Mouse (Mus musculus): ENCODE measurements at regions not wholly inside any gene's neighbourhood (a gene's known extent, or its start where the extent isn't known, plus 50 kb on each side); places are given as distances from the start of the nearest gene placed in this dataset.

DNA sequence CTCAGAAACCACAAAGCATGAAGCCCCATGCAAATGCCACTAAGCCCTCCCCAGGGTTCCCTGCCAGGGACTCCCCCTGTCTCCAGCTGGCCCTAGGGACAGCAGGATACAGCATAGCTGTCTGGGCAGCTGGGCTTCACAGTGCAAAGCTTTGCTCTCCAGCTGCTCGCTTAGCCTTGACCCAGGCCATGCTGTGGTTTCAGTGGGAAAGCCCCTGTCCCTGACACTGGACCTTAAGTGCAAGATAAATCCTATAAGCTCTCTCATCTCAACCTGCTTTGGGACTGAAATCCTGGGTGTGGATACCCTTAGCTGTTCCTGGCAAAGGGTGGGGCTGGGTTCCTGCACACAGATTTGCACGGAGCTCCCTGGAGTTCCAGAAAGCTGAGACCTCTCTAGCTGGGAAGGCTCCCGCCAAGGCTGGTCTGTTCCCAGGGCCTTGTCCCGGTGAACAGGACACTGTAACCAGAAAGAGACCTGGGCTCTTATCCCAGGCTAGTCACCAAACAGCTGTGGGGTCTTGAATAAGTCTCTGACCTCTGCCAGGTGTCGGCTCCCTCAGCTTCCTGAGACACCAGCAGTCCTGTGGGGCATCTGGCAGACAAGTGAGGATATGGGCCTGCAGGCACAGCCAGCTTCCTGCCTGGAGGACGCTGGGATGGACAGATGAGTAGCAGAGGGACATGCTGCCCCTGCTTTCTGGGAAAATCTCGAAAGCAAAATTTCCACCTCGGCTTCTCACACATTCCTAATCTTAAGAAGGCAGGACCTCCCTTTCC, 299.7 kb downstream of the Tns1 start:
- Histone ChIP-seq H3K4me1 (ENCODE audit: control insufficient read depth, insufficient read depth, insufficient read length, low read length) (no peaks in the 10 kb centered on the region), H3K4me3 (ENCODE audit: insufficient read depth, low read depth, low read length) (no peak overlapping the region), H3K27ac (replicated peaks; ENCODE audit: low read depth, low read length) (no peak overlapping the region)

- H3K4me3 ChIP-seq (ENCODE audit: insufficient read depth, low read depth, low read length): no peak overlapping the region
- no peaks in the 10 kb centered on the region for H3K4me1 ChIP-seq (ENCODE audit: control insufficient read depth, insufficient read depth, insufficient read length, low read length)
- H3K27ac ChIP-seq (replicated peaks; ENCODE audit: low read depth, low read length): no peak overlapping the region
These were observed 300.5 kb downstream of the Tns1 start for GRCm38 (mm10) chr1:73823726-73824125.

DNA sequence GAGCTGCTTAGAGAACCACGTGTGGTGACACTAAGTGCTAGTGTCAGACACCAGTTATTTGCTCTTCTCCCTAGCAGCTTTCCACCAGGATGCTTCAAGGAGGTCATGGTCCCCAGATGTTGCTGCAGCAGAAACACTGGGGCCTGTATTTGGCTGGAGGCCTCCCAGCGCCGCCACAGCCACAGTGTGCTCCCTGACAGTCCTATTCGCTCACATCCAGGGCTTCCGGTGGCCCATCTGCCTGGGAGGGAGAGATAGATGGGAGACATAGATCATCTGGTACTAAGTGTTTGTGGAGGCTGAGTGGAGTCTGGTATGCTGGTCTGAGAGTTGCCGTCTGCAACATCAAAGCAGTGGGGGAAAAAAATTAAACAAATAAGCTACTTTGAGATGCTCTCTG, 301.6 kb downstream of the Tns1 start:
- Histone ChIP-seq H3K27ac (replicated peaks; ENCODE audit: low read depth, low read length) (no peak overlapping the region), H3K4me3 (ENCODE audit: insufficient read depth, low read depth, low read length) (no peak overlapping the region), H3K4me1 (ENCODE audit: control insufficient read depth, insufficient read depth, insufficient read length, low read length) (no peaks in the 10 kb centered on the region)

DNA sequence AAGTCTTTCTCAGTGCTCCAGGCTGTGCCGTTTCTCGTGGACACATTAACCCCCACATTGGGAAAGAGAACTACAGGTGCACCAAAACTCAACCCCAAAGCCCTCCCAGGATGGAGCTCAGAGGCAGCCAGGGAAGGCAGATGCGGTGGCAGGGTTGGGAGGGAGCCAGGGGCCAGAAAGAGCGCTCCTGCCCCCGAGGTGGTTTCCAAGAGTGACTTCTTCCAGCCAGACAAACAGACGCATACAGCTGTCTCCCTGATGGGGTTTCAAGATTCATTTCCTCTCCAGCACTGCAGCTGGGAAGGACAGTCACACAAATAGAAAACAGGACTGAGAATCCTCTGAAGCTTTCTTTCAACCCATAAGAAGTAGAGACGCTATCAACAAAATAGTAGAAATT, 303.5 kb downstream of the Tns1 start:
- Histone ChIP-seq H3K4me3 (ENCODE audit: insufficient read depth, low read depth, low read length) (no peak overlapping the region), H3K4me1 (ENCODE audit: control insufficient read depth, insufficient read depth, insufficient read length, low read length) (no peaks in the 10 kb centered on the region)

GRCm38 (mm10) chr1:73807206-73807605, 317.0 kb downstream of the Tns1 start:
- Histone ChIP-seq H3K4me1 (ENCODE audit: control insufficient read depth, insufficient read depth, insufficient read length, low read length) (no peaks in the 10 kb centered on the region), H3K4me3 (ENCODE audit: insufficient read depth, low read depth, low read length) (no peak overlapping the region), H3K27ac (replicated peaks; ENCODE audit: low read depth, low read length) (no peak overlapping the region)

More for the DNA sequence above, 303.5 kb downstream of the Tns1 start:
- no peak overlapping the region for H3K27ac ChIP-seq (replicated peaks; ENCODE audit: low read depth, low read length)

GRCm38 (mm10) chr1:73805156-73805555, 319.1 kb downstream of the Tns1 start:
- no peak overlapping the region for H3K4me3 ChIP-seq (ENCODE audit: insufficient read depth, low read depth, low read length)
- H3K27ac ChIP-seq (replicated peaks; ENCODE audit: low read depth, low read length): no peak overlapping the region
- H3K4me1 ChIP-seq (ENCODE audit: control insufficient read depth, insufficient read depth, insufficient read length, low read length): no peaks in the 10 kb centered on the region

DNA sequence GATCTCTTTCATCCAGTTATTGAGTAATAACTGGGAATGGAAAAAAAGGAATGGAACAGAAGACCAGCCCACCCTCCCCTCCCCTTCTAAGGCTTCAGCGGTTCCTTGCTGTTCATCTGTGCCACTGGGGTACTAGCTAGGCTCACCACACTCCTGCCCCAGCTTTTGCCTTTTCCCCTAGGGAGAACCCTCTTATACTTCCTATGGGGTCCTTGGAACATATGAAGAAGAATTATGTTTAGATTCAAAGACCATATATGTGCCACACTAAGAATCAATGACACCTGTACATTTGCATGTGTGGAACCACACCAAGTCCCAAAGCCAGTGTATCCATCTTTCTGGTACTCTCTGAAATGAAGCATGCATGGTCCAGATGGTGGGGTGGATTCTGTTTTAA, 324.3 kb downstream of the Tns1 start:
- Histone ChIP-seq H3K27ac (replicated peaks; ENCODE audit: low read depth, low read length) (no peak overlapping the region), H3K4me1 (ENCODE audit: control insufficient read depth, insufficient read depth, insufficient read length, low read length) (no peaks in the 10 kb centered on the region), H3K4me3 (ENCODE audit: insufficient read depth, low read depth, low read length) (no peak overlapping the region)

DNA sequence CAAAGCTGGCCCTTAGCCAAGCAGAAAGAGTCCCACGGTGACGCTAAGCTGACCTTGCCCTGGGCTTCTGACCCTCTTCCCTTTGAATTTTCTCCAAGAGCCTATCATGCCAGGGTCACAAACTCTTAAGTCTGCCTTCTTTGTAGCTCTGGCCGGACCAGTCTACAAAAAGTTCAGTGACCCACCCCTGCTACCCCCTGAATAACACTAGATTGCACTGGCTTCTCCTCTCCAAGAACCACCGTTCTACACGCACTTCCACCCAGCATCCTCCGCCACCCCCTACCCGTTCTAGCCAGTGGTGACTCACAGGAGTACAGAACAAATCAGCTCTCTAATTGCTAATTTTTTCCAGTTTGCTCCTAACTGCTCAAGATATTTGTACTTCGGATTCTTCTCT, 325.0 kb downstream of the Tns1 start:
- no peak overlapping the region for H3K4me3 ChIP-seq (ENCODE audit: insufficient read depth, low read depth, low read length)
- H3K27ac ChIP-seq (replicated peaks; ENCODE audit: low read depth, low read length): no peak overlapping the region
- H3K4me1 ChIP-seq (ENCODE audit: control insufficient read depth, insufficient read depth, insufficient read length, low read length): no peaks in the 10 kb centered on the region

- no peaks in the 10 kb centered on the region for H3K4me1 ChIP-seq (ENCODE audit: control insufficient read depth, insufficient read depth, insufficient read length, low read length)
- H3K27ac ChIP-seq (replicated peaks; ENCODE audit: low read depth, low read length): no peak overlapping the region
- H3K4me3 ChIP-seq (ENCODE audit: insufficient read depth, low read depth, low read length): no peak overlapping the region
These were observed 326.4 kb downstream of the Tns1 start for GRCm38 (mm10) chr1:73797858-73798257.

DNA sequence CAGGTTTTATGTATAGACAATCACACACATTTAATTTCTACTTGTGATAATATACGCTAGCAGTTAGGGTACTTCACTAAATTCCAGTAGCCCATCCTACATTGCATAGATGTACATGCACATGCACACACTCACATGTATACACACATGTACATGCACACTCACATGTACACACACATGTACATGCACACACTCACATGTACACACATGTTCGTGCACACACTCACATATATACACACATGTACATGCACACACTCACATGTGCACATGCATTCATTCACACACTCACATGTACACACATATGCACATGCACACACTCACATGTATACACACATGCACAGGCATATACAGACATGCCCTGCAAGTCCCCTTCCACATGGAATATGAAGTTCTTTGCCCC, 326.8 kb downstream of the Tns1 start:
- no peaks in the 10 kb centered on the region for H3K4me1 ChIP-seq (ENCODE audit: control insufficient read depth, insufficient read depth, insufficient read length, low read length)
- H3K27ac ChIP-seq (replicated peaks; ENCODE audit: low read depth, low read length): no peak overlapping the region
- no peak overlapping the region for H3K4me3 ChIP-seq (ENCODE audit: insufficient read depth, low read depth, low read length)

- H3K4me3 ChIP-seq (ENCODE audit: insufficient read depth, low read depth, low read length): no peak overlapping the region
These were observed 330.4 kb downstream of the Tns1 start for GRCm38 (mm10) chr1:73793871-73794270.

DNA sequence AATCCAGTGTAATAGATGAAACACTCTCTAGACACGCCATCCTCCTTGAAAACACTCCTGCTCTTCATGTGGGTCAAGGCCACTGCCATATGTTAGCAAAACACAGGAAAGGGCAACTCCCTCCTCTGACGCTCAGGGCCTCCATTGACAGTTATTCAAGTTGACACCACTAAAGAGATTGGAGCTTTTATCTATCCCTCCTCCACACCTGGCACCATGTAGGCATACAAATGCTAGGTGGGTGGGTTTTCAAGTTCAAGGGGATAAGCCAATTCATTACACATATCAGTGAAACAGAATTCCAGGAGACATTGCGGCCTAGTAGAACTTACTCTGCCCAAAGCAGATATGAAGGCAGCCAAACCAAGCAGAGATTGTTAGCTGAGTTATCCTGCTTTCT, 331.0 kb downstream of the Tns1 start:
- H3K4me1 ChIP-seq (ENCODE audit: control insufficient read depth, insufficient read depth, insufficient read length, low read length): no peaks in the 10 kb centered on the region
- no peak overlapping the region for H3K27ac ChIP-seq (replicated peaks; ENCODE audit: low read depth, low read length)
- H3K4me3 ChIP-seq (ENCODE audit: insufficient read depth, low read depth, low read length): no peak overlapping the region

More at GRCm38 (mm10) chr1:73793871-73794270, 330.4 kb downstream of the Tns1 start:
- Histone ChIP-seq H3K27ac (replicated peaks; ENCODE audit: low read depth, low read length) (no peak overlapping the region), H3K4me1 (ENCODE audit: control insufficient read depth, insufficient read depth, insufficient read length, low read length) (no peaks in the 10 kb centered on the region)

DNA sequence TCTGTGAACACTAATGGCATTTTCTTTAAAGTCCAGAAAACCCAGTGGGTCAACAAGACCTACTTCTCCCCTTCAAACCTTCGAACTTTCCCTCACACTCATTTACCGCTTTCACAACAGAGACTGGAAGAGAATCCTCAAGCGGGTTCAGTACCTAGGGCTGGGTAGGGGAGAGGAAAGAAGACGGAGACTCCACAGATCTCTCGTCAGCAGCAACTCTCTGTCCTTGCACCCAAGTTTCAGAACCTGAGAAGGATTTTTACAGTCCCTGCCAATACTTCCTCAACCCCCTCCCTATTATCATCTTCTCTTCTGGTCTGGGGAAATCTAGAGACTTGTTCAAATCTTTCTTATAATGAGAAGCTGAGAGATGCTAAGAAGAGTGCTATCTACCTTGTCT, 331.9 kb downstream of the Tns1 start:
- no peaks in the 10 kb centered on the region for H3K4me1 ChIP-seq (ENCODE audit: control insufficient read depth, insufficient read depth, insufficient read length, low read length)
- H3K27ac ChIP-seq (replicated peaks; ENCODE audit: low read depth, low read length): no peak overlapping the region

DNA sequence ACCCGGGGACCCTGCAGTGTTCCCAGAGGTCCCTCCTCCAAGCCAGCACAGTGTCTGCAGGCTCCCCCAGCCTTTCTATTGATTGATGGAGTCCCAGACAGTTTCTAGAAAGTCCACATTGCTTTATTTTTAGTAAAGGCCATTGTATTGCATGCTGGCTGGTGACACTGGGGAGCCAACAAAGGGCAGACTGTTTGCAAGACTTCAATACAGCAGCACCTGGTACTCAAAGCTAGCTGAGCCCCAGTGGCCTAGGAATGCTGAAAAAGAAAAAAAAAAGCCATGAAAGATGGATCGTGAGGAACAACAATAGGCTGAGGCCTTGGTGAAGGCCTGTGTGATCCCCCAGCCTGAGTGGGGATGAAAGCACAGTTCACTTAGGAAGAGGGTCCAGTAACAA, 336.6 kb downstream of the Tns1 start:
- H3K4me3 ChIP-seq (ENCODE audit: insufficient read depth, low read depth, low read length): no peak overlapping the region
- no peaks in the 10 kb centered on the region for H3K4me1 ChIP-seq (ENCODE audit: control insufficient read depth, insufficient read depth, insufficient read length, low read length)
- no peak overlapping the region for H3K27ac ChIP-seq (replicated peaks; ENCODE audit: low read depth, low read length)

More for the DNA sequence above, 331.9 kb downstream of the Tns1 start:
- no peak overlapping the region for H3K4me3 ChIP-seq (ENCODE audit: insufficient read depth, low read depth, low read length)

- Histone ChIP-seq H3K27ac (replicated peaks; ENCODE audit: low read depth, low read length) (no peak overlapping the region), H3K4me3 (ENCODE audit: insufficient read depth, low read depth, low read length) (no peak overlapping the region), H3K4me1 (ENCODE audit: control insufficient read depth, insufficient read depth, insufficient read length, low read length) (no peaks in the 10 kb centered on the region)
These were observed 337.0 kb downstream of the Tns1 start for GRCm38 (mm10) chr1:73787224-73787623.

DNA sequence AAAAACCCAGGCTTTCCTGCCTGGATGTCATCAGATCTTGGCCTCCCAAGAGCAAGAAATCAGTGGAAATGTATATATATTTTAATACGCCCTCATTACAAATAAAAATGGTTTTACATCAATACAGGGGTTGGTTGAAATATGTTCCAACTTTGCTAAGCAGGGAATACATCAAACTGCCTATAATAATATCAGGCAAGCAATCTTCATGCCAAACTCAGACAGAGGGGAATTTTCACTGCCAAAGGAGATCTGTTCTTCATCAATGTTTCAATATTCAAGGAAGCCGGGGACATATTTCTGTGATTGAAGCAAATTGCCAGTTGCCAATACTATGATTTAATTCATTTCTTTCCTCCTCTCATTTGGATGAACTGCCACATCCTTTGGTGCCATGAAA, 340.9 kb downstream of the Tns1 start:
- Histone ChIP-seq H3K4me3 (ENCODE audit: insufficient read depth, low read depth, low read length) (no peak overlapping the region), H3K27ac (replicated peaks; ENCODE audit: low read depth, low read length) (no peak overlapping the region), H3K4me1 (ENCODE audit: control insufficient read depth, insufficient read depth, insufficient read length, low read length) (no peaks in the 10 kb centered on the region)

Measured in brown adipose tissue, adult 24 weeks (tissue).